Mouse (Mus musculus) neutrophil, adult 5-6 weeks (primary cell): Measurements from ENCODE around the gene Csrnp1. TPM values are rescaled to one million over a fixed set of nuclear protein-coding genes. Genes with fewer than 3 reads are reported as not detected.

Experiments
- ATAC-seq: fragments of 151-379, 151-347 bp; 2 replicates; pipeline ENCODE4 v1.8.0; 2017; ENCODE audit warnings: mild to moderate bottlenecking, moderate TSS enrichment; ENCODE audit not compliant: insufficient number of reproducible peaks, poor library complexity, low FRiP score, severe bottlenecking; ENCODE audit errors: extremely low read depth
- total RNA-seq: library from RNA; stranded (forward); fragments of 200-1000 nt; gene quantifications from 2 replicates; pipeline ENCODE4 v1.2.3, GENCODE M21; 2017

Gene Csrnp1
- total RNA-seq, 1 experiment from 2014 or later: 114 TPM

- ATAC-seq: peak; percentile 20; the same call in 1 of the 2 replicates
These were observed 3.0 kb downstream of the Csrnp1 start for GRCm38 (mm10) chr9:119981183-119982179.

- no peak for ATAC-seq
These were observed 3.7 kb downstream of the Csrnp1 start for GRCm38 (mm10) chr9:119980770-119981182.

DNA sequence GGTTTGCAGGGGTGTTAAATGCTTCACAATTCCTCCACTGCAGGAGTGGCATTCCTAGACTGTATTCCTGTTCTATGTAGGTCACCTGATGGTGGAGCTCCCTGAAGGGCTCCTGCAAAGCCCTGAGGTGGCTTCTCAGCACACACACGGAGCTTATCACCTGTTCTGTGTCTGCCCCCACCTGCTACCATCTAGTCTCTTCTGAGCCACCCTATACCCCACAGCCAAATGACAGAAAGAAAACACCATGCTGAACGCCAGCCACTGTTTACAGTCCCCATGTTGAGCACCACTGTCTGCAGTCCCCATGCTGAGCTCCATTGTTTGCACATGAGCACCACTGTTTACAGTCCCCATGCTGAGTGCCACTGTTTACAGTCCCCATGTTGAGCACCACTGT is 4.7 kb downstream of the Csrnp1 start:
- ATAC-seq: no peak

DNA sequence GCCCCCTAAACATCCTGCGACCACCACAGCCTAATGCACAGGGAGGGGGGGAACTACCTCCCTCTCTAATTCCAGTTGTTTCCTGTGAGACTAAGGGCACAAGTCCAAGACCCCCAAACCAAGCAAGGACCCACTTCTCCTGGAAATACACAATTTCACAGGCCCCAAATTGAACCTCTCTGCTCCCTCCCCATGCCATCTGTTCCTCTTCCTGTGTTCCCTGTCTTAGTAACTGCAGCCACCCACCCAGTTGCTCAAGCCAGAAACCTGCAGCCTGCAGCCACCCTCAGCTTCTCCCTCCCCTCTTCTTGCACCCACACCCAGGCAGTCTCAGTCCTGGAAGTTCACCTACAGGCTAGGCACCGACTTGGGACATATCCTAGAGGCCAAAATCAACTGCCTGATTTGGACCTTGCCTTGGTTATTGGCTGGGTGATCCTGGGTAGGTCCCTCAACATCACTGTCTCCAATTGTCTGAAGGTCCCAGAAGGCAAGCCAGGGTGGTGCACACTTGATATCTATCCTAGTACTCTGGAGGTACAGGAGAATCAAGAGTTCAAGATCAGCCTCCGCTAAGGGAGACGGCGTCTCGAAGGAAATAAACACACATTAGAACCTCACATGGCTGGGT is 5.5 kb downstream of the Csrnp1 start:
- ATAC-seq: no peak

DNA sequence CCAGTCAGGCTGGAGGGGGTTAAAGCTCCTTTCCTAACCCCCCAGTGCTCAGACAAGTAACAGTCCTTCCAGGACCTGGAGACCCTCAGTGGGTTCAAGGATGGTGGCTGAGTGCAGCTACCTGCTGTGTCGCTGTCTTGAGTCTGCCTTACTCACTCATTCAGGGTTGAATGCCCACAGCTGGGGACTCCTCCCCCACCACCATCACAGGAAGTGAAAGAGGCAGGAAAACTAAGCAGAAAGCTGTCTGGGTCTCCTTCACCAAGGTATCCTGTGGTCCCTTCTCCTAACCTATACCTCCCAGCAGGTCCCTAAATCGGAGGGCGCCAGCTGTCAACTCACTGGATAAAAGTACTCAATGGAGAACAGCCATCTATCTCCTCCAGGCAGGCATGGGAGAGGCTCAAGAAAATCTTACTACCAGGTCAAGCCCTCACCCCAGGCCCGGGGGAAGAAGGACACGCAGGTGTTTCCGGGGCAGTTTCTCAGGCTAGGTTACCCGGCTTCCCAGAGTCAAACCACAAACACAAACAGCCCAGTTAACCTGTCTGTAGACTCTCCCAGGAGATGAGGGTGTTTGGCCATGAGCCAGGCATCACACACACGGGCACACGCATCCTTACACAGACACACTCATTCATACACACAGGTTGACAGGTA is 6.2 kb downstream of the Csrnp1 start:
- ATAC-seq: peak; percentile 33

DNA sequence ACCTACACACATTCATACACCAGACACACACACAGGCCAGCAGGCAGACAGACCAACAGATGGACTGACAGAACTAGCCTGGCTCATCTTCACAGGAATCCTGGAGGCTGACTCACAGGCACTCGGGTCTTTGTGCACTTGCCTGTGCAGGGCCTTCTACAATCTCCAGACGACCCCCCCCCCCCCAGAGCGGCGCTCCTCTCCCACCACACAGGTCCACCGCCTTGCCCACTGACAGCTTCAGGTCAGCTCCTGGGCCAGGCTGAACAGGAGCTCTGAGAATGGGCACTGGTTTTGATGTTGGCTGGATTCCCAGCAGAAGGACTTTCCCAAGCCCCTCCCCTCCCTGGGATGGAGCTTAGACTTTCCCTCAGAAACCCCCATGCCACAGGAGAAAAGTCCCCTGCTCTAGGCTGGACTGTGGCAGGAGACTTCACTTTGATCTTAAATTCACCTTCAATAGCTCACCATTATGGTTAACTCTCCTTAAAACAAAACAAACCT is 6.8 kb downstream of the Csrnp1 start:
- no peak for ATAC-seq

DNA sequence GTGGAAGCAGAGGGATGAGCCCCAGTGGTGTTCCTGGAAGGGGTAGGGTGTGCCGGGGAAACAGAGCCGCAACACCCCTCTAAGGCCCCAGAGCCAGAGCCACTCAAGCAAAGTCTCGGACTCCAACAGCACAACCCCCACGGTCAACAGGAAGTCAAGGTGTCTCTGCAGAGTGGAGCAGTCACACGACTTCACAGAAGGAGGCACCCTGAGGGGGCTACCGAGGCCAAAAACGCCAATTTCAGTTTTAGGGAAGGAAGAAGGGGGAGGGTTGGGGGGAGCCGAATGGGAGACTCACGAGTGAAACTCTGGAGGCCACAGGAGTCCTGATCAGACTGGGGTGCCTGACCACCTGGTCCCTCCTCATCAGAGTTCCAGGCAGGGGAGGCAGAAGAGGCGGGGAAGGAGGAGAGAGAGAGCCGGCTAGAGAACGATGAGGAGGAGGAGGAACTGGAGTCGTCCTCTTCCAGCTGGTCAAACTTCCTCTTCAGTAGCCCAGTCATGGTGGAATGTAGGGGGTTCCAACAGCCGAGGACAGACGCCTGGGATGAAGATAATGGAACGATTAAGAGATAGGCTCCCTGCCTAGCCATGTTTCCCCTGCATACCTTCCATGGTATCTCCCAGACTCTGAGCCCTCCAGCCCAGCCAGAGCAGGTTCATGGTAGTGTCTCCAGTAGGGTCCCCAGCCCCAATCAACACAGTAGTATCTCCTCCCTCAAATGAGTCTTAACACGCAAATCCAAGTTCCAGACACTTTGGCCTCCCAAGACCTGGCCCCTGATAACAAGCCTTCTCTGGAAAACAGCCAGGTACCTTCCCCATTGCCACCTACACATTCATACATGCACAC is 7.5 kb downstream of the Csrnp1 start:
- ATAC-seq: peak; percentile 4; the same call in 1 of the 2 replicates

DNA sequence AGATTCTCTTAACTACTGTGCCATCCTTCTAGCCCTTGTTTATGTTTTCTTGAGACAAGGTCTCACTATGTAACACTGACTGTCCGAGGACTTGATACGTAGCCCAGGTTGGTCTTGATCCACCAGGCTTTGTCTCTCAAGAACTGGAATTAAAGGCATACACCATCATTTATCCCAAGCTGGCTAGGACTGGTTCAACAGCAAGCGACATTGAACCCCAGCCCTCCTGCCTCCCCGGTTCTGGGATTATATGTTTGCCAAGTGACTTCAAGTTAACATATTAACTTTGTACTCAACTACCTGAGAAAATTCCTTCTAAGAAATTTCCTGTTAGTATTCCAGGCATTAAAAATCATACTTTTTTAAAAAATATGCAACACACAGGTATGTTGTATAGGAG is 9.2 kb downstream of the Csrnp1 start:
- no peak for ATAC-seq

DNA sequence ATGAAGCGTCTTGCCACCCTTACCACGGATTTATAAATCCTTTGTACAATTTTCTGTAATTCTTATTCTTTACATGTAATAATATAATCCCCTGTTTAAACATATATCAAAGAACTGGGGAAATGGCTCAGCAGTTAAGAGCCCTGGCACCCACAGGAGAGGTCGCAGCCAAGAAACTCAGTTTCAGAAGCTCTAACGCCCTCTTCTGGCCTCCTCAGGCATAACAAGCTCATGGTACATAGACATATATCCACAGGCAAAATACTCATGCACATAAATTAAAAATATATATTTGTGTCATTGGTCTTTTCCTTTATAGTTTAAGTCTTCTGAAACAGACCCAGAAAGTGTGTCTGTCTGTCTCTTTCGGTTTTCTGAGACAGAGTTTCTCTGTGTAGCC is 9.8 kb downstream of the Csrnp1 start:
- ATAC-seq: no peak

GRCm38 (mm10) chr9:119973869-119974520 is 10.5 kb downstream of the Csrnp1 start:
- ATAC-seq: no peak

DNA sequence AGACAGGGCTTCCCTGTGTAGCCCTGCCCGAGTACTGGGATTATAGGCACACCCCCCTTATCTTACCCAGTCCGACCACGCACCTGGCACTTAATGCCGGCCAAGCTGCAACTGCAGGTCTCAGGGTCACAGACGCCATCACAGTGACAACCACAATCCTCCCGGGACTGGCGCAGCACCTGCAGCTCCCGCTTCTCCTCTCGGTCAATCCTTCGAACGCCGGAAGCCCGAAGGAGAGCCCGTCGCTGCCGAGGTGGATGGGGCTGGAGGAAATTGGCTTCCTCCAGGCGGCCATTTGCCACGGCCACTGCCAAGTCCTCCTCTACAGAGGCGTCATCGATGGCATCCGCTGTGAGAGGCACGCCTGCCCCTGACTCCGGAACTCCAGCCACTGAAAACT is 11.2 kb downstream of the Csrnp1 start:
- no peak for ATAC-seq

GRCm38 (mm10) chr9:119972582-119972981 is 11.9 kb downstream of the Csrnp1 start:
- no peak for ATAC-seq

DNA sequence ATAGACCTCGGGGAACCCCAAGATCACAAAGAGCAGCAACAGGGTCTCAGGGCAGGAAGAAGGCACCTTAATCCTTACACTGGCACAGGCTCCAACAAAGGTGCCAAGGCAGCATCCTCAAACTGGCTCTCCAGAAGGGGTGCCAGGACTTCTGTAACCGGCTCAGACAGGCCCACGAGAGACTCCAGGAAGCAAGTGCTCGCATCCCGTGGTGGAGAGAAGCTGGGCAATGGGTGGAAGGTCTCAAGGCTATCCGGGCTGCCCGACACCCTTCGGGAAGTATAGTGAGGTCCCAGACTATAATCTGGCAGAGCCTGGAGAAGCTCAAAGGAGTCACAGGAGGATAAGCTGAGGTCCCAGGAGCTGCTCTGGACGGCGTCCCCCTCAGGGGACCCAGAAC is 12.3 kb downstream of the Csrnp1 start:
- ATAC-seq: no peak

DNA sequence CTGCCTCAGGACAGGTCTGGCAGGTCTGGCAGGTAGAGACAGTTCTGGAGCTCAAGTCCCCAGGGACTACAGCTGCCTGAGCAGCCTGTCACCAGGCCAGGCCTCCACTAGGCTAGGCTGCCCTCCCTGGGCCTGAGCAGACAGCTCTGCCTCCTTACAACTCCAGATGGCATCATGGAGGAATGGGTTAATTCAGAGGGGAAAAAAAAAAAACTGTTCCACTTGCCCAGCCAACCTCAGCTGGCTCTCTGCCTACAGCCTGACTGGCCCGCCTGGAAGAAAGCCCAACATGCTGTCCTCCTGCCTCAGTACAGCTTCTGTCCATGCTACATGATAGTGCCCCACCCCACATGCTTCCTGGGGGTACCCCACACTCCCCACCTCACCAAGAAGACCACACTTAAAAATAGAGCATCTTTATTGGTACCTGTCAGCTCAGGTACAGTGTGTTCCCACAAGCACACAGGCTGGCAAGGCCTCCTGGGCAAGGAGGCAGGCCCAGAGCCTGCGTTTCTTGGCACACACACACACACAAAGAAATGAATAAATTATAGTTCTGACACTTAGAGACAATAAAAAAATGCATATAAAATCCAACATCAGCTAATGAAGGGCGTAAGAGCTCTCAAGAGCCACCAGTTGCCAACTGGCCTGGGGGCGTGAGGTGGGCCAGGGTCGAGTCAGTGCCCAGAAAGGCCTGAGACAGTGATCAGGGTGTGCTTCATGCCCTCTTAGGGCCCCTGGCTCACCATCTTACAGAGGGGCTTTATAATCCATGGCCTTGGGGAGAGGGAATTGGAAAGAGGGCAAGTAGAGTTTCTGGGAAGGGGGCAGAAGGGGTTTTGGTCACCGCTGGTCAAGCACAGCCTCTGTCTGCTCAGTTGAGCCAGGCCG is 13.4 kb downstream of the Csrnp1 start:
- no peak for ATAC-seq

DNA sequence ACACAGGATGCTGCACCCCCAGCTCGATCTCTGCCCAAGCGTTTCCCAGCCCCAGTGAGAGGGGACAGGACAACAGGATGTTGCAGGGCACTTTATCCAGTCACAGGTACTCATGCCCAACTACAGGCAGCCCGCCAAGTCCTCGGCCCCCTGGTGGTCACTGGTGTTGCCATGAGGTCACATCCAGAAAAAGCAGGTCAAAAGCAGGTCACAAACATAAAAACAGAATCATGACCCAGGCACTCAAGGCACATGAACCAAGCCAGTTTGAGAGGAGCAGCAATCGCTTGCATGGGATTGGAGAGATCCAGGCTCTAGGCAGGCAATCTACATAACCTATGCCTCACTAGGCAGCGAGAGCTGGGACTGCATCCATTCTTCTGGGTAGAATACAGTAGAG is 14.2 kb downstream of the Csrnp1 start:
- no peak for ATAC-seq

DNA sequence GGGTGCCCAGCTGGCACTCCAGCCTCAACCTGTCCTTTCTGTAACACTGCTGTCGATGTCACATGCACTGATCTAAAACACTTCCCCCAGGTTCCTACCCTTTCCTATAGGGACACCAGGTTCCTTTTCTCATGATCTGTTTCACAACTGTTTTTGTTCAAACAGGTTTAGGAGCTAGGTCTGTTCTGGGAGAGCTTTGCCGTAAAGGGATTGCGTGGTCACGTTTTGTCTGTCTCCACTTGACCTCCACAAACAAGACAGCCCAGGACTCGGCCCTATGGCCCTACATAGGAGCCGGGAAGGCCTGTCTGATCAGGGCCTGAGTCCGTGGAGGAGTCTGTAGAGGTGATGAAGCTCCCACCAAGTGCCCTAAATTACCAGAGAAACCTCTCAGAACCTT is 14.6 kb downstream of the Csrnp1 start:
- no peak for ATAC-seq

GRCm38 (mm10) chr9:119966221-119966910 is 18.1 kb downstream of the Csrnp1 start:
- no peak for ATAC-seq
